Mouse (Mus musculus) C2C12 (cell line): Measurements from ENCODE around the gene Sae1. TPM values are rescaled to one million over a fixed set of nuclear protein-coding genes. Genes with fewer than 3 reads are reported as not detected.
A peak's percentile ranks its signal among the peaks of the same experiment; 100 is the strongest.

Source experiments
- H3K27me3 ChIP-seq: one replicate; pipeline ENCODE4 v1.6.1; 2011; ENCODE audit not compliant: control insufficient read depth, insufficient read depth, insufficient read length
- H3K36me3 ChIP-seq: one replicate; pipeline ENCODE4 v1.6.1; 2011; ENCODE audit not compliant: control insufficient read depth, insufficient read depth
- H3K4me3 ChIP-seq: one replicate; pipeline ENCODE4 v1.5.1; 2011; ENCODE audit warnings: mild to moderate bottlenecking, control low read depth; ENCODE audit not compliant: poor library complexity, insufficient read depth, severe bottlenecking
- H3K79me2 ChIP-seq: one replicate; pipeline ENCODE4 v1.6.1; 2011; ENCODE audit not compliant: control insufficient read depth, insufficient read depth
- H3K79me3 ChIP-seq: one replicate; pipeline ENCODE4 v1.6.1; 2011; ENCODE audit warnings: low read depth, control low read depth
- H3ac ChIP-seq: one replicate; pipeline ENCODE3; 2011; ENCODE audit warnings: low read depth; ENCODE audit not compliant: control insufficient read depth, insufficient read length
- CEBPB ChIP-seq: IDR thresholded peaks from one replicate; pipeline ENCODE4 v1.6.1; 2011; ENCODE audit warnings: low read depth, mild to moderate bottlenecking, control low read depth, moderate library complexity
- CTCF ChIP-seq: IDR thresholded peaks from one replicate; pipeline ENCODE4 v1.5.1; 2011; ENCODE audit not compliant: control insufficient read depth, insufficient read depth, insufficient read length
- FOSL1 ChIP-seq: IDR thresholded peaks from one replicate; pipeline ENCODE4 v1.8.0; 2011; ENCODE audit warnings: mild to moderate bottlenecking, low read length; ENCODE audit not compliant: poor library complexity, insufficient read depth, severe bottlenecking
- MAX ChIP-seq: IDR thresholded peaks from one replicate; pipeline ENCODE4 v1.6.1; 2011; ENCODE audit warnings: mild to moderate bottlenecking, control low read depth
- MYOD1 ChIP-seq: IDR thresholded peaks from one replicate; pipeline ENCODE4 v1.6.1; 2011; ENCODE audit warnings: low read depth; ENCODE audit not compliant: control insufficient read depth, insufficient read length
- MYOG ChIP-seq: IDR thresholded peaks from one replicate; pipeline ENCODE4 v1.6.1; 2011; ENCODE audit not compliant: control insufficient read depth, insufficient read length; ENCODE audit errors: extremely low read depth
- USF1 ChIP-seq: IDR thresholded peaks from one replicate; pipeline ENCODE4 v1.6.1; 2011; ENCODE audit warnings: low read depth, mild to moderate bottlenecking, control low read depth, moderate library complexity
- polyA plus RNA-seq: library from polyadenylated mRNA; unstranded; fragments of >200 nt; fragmentation: generic; extraction: Trizol; gene quantifications from one replicate; pipeline ENCODE4 v1.2.1, GENCODE M21; 2012; ENCODE audit warnings: missing spikeins

The Sae1 gene
- polyA plus RNA-seq, 1 experiment, result 218 TPM

GRCm38 (mm10) chr7:16415426-16415825 lies 27.8 kb upstream of the Sae1 start:
- TF ChIP-seq CTCF (no peak), USF1 (no peak), CEBPB (no peak), FOSL1 (no peak), MYOD1 (no peak), MYOG (no peak), MAX (no peak)
- H3K79me3 ChIP-seq, result peaks cover 27% of the 10 kb centered on the region
- H3K79me2 ChIP-seq, result peaks cover 49% of the 10 kb centered on the region
- no peaks in the 10 kb centered on the region for H3K27me3 ChIP-seq
- H3K4me3 ChIP-seq, result peak overlapping the region; percentile 2
- peaks cover 49% of the 10 kb centered on the region for H3K36me3 ChIP-seq
- no peak overlapping the region for H3ac ChIP-seq

- peaks cover 73% of the 10 kb centered on the region for H3K79me2 ChIP-seq
- H3K27me3 ChIP-seq, result no peaks in the 10 kb centered on the region
- peaks cover 43% of the 10 kb centered on the region for H3K79me3 ChIP-seq
- H3ac ChIP-seq, result no peak overlapping the region
- H3K4me3 ChIP-seq, result no peak overlapping the region
- no peak for TF ChIP-seq MYOG
- no peak for TF ChIP-seq CEBPB
- TF ChIP-seq MYOD1, result no peak
- TF ChIP-seq USF1, result no peak
- no peak for TF ChIP-seq FOSL1
- peaks cover 25% of the 10 kb centered on the region for H3K36me3 ChIP-seq
These were observed 25.3 kb upstream of the Sae1 start for GRCm38 (mm10) chr7:16412930-16413329.

GRCm38 (mm10) chr7:16412220-16412896 lies 24.8 kb upstream of the Sae1 start:
- H3ac ChIP-seq, result no peak overlapping the region
- H3K79me3 ChIP-seq, result peaks cover 49% of the 10 kb centered on the region
- peaks cover 21% of the 10 kb centered on the region for H3K36me3 ChIP-seq
- no peaks in the 10 kb centered on the region for H3K27me3 ChIP-seq
- peaks cover 79% of the 10 kb centered on the region for H3K79me2 ChIP-seq
- TF ChIP-seq CEBPB, result no peak
- no peak for TF ChIP-seq MYOD1
- TF ChIP-seq MYOG, result no peak
- no peak for TF ChIP-seq FOSL1
- TF ChIP-seq USF1, result no peak
- no peak for TF ChIP-seq CTCF
- no peak for TF ChIP-seq MAX
- no peak overlapping the region for H3K4me3 ChIP-seq

- no peak overlapping the region for H3K4me3 ChIP-seq
- H3K36me3 ChIP-seq, result peaks cover 12% of the 10 kb centered on the region
- TF ChIP-seq USF1 (no peak), CTCF (no peak), MYOD1 (no peak), MYOG (no peak), CEBPB (no peak), FOSL1 (no peak), MAX (no peak)
- peaks cover 60% of the 10 kb centered on the region for H3K79me3 ChIP-seq
- H3ac ChIP-seq, result no peak overlapping the region
- H3K27me3 ChIP-seq, result no peaks in the 10 kb centered on the region
- peaks cover 92% of the 10 kb centered on the region for H3K79me2 ChIP-seq
These were observed 23.5 kb upstream of the Sae1 start for GRCm38 (mm10) chr7:16411100-16411499.

- H3K4me3 ChIP-seq, result no peak overlapping the region
- no peak overlapping the region for H3ac ChIP-seq
- TF ChIP-seq CEBPB, result no peak
- H3K79me3 ChIP-seq, result peaks cover 71% of the 10 kb centered on the region
- no peaks in the 10 kb centered on the region for H3K27me3 ChIP-seq
- peaks cover 99% of the 10 kb centered on the region for H3K79me2 ChIP-seq
- H3K36me3 ChIP-seq, result peaks cover 17% of the 10 kb centered on the region
These were observed 19.4 kb upstream of the Sae1 start for GRCm38 (mm10) chr7:16406978-16407377.

- Histone ChIP-seq H3K79me2 (peaks cover 95% of the 10 kb centered on the region), H3K36me3 (peaks cover 17% of the 10 kb centered on the region)
These were observed 18.1 kb upstream of the Sae1 start for GRCm38 (mm10) chr7:16405516-16406351.

More at GRCm38 (mm10) chr7:16405516-16406351, 18.1 kb upstream of the Sae1 start:
- H3K4me3 ChIP-seq, result no peak overlapping the region
- peaks cover 67% of the 10 kb centered on the region for H3K79me3 ChIP-seq
- no peaks in the 10 kb centered on the region for H3K27me3 ChIP-seq
- TF ChIP-seq MAX (no peak), CEBPB (peak; percentile 55), FOSL1 (no peak), USF1 (no peak), MYOD1 (peak; percentile 61), CTCF (no peak), MYOG (no peak)
- H3ac ChIP-seq, result peak overlapping the region; percentile 54
